Mouse (Mus musculus): ENCODE results near the gene Agtpbp1. TPM values are rescaled to one million over a fixed set of nuclear protein-coding genes. Genes with fewer than 3 reads are reported as not detected.
A peak's percentile ranks its signal among the peaks of the same experiment; 100 is the strongest.

The Agtpbp1 gene
- polyA plus RNA-seq, 1 experiment from 2014 or later, result 7.5 TPM

GRCm38 (mm10) chr13:59506450-59506849 is 78.6 kb downstream of the Agtpbp1 start:
- H3K27me3 ChIP-seq, result no peaks in the 10 kb centered on the region
- no peak for ATAC-seq (ENCODE audit: insufficient read depth)
- no peak overlapping the region for H3K27ac ChIP-seq (replicated peaks)
- WGBS (ENCODE audit: insufficient replicate concordance), result 62% methylated on average over 1 of the region's 1 CpGs
- peaks cover 18% of the 10 kb centered on the region for H3K36me3 ChIP-seq (replicated peaks)
- H3K4me2 ChIP-seq, result no peak overlapping the region
- peaks cover 4% of the 10 kb centered on the region; the same call in 1 of the 2 replicates for H3K4me1 ChIP-seq (replicated peaks)
- no peak overlapping the region for H3K9ac ChIP-seq
- no peaks in the 10 kb centered on the region for H3K9me3 ChIP-seq (replicated peaks)
- H3K4me3 ChIP-seq (replicated peaks), result no peak overlapping the region

- peaks cover 18% of the 10 kb centered on the region for H3K36me3 ChIP-seq (replicated peaks)
- no peak overlapping the region for H3K9ac ChIP-seq
- WGBS (ENCODE audit: insufficient replicate concordance), result 82% methylated on average over 4 of the region's 4 CpGs
- peaks cover 4% of the 10 kb centered on the region; the same call in 1 of the 2 replicates for H3K4me1 ChIP-seq (replicated peaks)
- H3K27ac ChIP-seq (replicated peaks), result no peak overlapping the region
- H3K4me3 ChIP-seq (replicated peaks), result no peak overlapping the region
- H3K9me3 ChIP-seq (replicated peaks), result no peaks in the 10 kb centered on the region
- no peak overlapping the region for H3K4me2 ChIP-seq
- no peak for ATAC-seq (ENCODE audit: insufficient read depth)
- no peaks in the 10 kb centered on the region for H3K27me3 ChIP-seq
These were observed 79.2 kb downstream of the Agtpbp1 start for GRCm38 (mm10) chr13:59505867-59506266.

GRCm38 (mm10) chr13:59503581-59503980 is 81.4 kb downstream of the Agtpbp1 start:
- Histone ChIP-seq H3K36me3 (replicated peaks) (peaks cover 27% of the 10 kb centered on the region), H3K9ac (no peak overlapping the region), H3K4me3 (replicated peaks) (no peak overlapping the region), H3K4me2 (no peak overlapping the region), H3K27ac (replicated peaks) (no peak overlapping the region), H3K27me3 (no peaks in the 10 kb centered on the region), H3K9me3 (replicated peaks) (no peaks in the 10 kb centered on the region), H3K4me1 (replicated peaks) (peaks cover 2% of the 10 kb centered on the region; the same call in 1 of the 2 replicates)
- WGBS (ENCODE audit: insufficient replicate concordance), result 75% methylated on average over 4 of the region's 4 CpGs
- no peak for ATAC-seq (ENCODE audit: insufficient read depth)

GRCm38 (mm10) chr13:59499831-59500230 is 85.2 kb downstream of the Agtpbp1 start:
- no peaks in the 10 kb centered on the region for H3K27me3 ChIP-seq
- H3K27ac ChIP-seq (replicated peaks), result no peak overlapping the region
- H3K9ac ChIP-seq, result no peak overlapping the region
- no peak for ATAC-seq (ENCODE audit: insufficient read depth)
- H3K4me2 ChIP-seq, result no peak overlapping the region
- H3K4me1 ChIP-seq (replicated peaks), result peaks cover 11% of the 10 kb centered on the region; the same call in 1 of the 2 replicates
- WGBS (ENCODE audit: insufficient replicate concordance), result 74% methylated on average over 6 of the region's 6 CpGs
- H3K36me3 ChIP-seq (replicated peaks), result peaks cover 16% of the 10 kb centered on the region
- H3K9me3 ChIP-seq (replicated peaks), result no peaks in the 10 kb centered on the region
- no peak overlapping the region for H3K4me3 ChIP-seq (replicated peaks)

GRCm38 (mm10) chr13:59499374-59499773 is 85.7 kb downstream of the Agtpbp1 start:
- no peak overlapping the region for H3K4me2 ChIP-seq
- peaks cover 20% of the 10 kb centered on the region for H3K36me3 ChIP-seq (replicated peaks)
- no peak overlapping the region for H3K4me3 ChIP-seq (replicated peaks)
- H3K4me1 ChIP-seq (replicated peaks), result peaks cover 12% of the 10 kb centered on the region; the same call in 1 of the 2 replicates
- no peak for ATAC-seq (ENCODE audit: insufficient read depth)
- no peak overlapping the region for H3K27ac ChIP-seq (replicated peaks)
- H3K9me3 ChIP-seq (replicated peaks), result no peaks in the 10 kb centered on the region
- 84% methylated on average over 2 of the region's 2 CpGs for WGBS (ENCODE audit: insufficient replicate concordance)
- H3K27me3 ChIP-seq, result no peaks in the 10 kb centered on the region
- no peak overlapping the region for H3K9ac ChIP-seq

- no peaks in the 10 kb centered on the region for H3K9me3 ChIP-seq (replicated peaks)
- ATAC-seq (ENCODE audit: insufficient read depth), result no peak
- H3K27ac ChIP-seq (replicated peaks), result no peak overlapping the region
- WGBS (ENCODE audit: insufficient replicate concordance), result 69% methylated on average over 5 of the region's 5 CpGs
- H3K4me1 ChIP-seq (replicated peaks), result peaks cover 12% of the 10 kb centered on the region; the same call in 1 of the 2 replicates
- H3K36me3 ChIP-seq (replicated peaks), result peaks cover 24% of the 10 kb centered on the region
- H3K4me2 ChIP-seq, result no peak overlapping the region
- H3K9ac ChIP-seq, result no peak overlapping the region
- no peaks in the 10 kb centered on the region for H3K27me3 ChIP-seq
- H3K4me3 ChIP-seq (replicated peaks), result no peak overlapping the region
These were observed 86.8 kb downstream of the Agtpbp1 start for GRCm38 (mm10) chr13:59498191-59498590.

- Histone ChIP-seq H3K9ac (no peak overlapping the region), H3K4me2 (no peak overlapping the region), H3K27ac (replicated peaks) (no peak overlapping the region), H3K4me1 (replicated peaks) (peaks cover 12% of the 10 kb centered on the region), H3K9me3 (replicated peaks) (no peaks in the 10 kb centered on the region), H3K36me3 (replicated peaks) (peaks cover 24% of the 10 kb centered on the region), H3K4me3 (replicated peaks) (no peak overlapping the region), H3K27me3 (no peaks in the 10 kb centered on the region)
- no peak for ATAC-seq (ENCODE audit: insufficient read depth)
- 56% methylated on average over 8 of the region's 8 CpGs for WGBS (ENCODE audit: insufficient replicate concordance)
These were observed 89.2 kb downstream of the Agtpbp1 start for GRCm38 (mm10) chr13:59495839-59496238.

GRCm38 (mm10) chr13:59494619-59495262 is 90.3 kb downstream of the Agtpbp1 start:
- peaks cover 12% of the 10 kb centered on the region for H3K4me1 ChIP-seq (replicated peaks)
- no peak overlapping the region for H3K4me2 ChIP-seq
- ATAC-seq (ENCODE audit: insufficient read depth), result peak; percentile 42; the same call in 1 of the 2 replicates
- 74% methylated on average over 5 of the region's 5 CpGs for WGBS (ENCODE audit: insufficient replicate concordance)
- no peak overlapping the region for H3K27ac ChIP-seq (replicated peaks)
- H3K36me3 ChIP-seq (replicated peaks), result peaks cover 17% of the 10 kb centered on the region
- H3K27me3 ChIP-seq, result no peaks in the 10 kb centered on the region
- H3K9ac ChIP-seq, result no peak overlapping the region
- H3K9me3 ChIP-seq (replicated peaks), result no peaks in the 10 kb centered on the region
- H3K4me3 ChIP-seq (replicated peaks), result no peak overlapping the region

- Histone ChIP-seq H3K27me3 (no peaks in the 10 kb centered on the region), H3K9ac (no peak overlapping the region), H3K9me3 (replicated peaks) (no peaks in the 10 kb centered on the region), H3K36me3 (replicated peaks) (peaks cover 14% of the 10 kb centered on the region), H3K4me1 (replicated peaks) (peaks cover 10% of the 10 kb centered on the region; the same call in 1 of the 2 replicates), H3K4me2 (no peak overlapping the region), H3K27ac (replicated peaks) (no peak overlapping the region), H3K4me3 (replicated peaks) (no peak overlapping the region)
- 55% methylated on average over 4 of the region's 4 CpGs for WGBS (ENCODE audit: insufficient replicate concordance)
- ATAC-seq (ENCODE audit: insufficient read depth), result no peak
These were observed 94.3 kb downstream of the Agtpbp1 start for GRCm38 (mm10) chr13:59490726-59491125.

- ATAC-seq (ENCODE audit: insufficient read depth), result no peak
- no peak overlapping the region for H3K4me3 ChIP-seq (replicated peaks)
- H3K27ac ChIP-seq (replicated peaks), result no peak overlapping the region
- H3K4me1 ChIP-seq (replicated peaks), result peaks cover 7% of the 10 kb centered on the region; the same call in 1 of the 2 replicates
- H3K9me3 ChIP-seq (replicated peaks), result no peaks in the 10 kb centered on the region
- H3K27me3 ChIP-seq, result no peaks in the 10 kb centered on the region
- H3K4me2 ChIP-seq, result no peak overlapping the region
- WGBS (ENCODE audit: insufficient replicate concordance), result 41% methylated on average over 2 of the region's 2 CpGs
- H3K36me3 ChIP-seq (replicated peaks), result peaks cover 2% of the 10 kb centered on the region; the same call in 1 of the 2 replicates
- H3K9ac ChIP-seq, result no peak overlapping the region
These were observed 95.9 kb downstream of the Agtpbp1 start for GRCm38 (mm10) chr13:59489143-59489542.

GRCm38 (mm10) chr13:59487287-59487686 is 97.7 kb downstream of the Agtpbp1 start:
- no peak overlapping the region for H3K4me3 ChIP-seq (replicated peaks)
- ATAC-seq (ENCODE audit: insufficient read depth), result peak; percentile 74
- 79% methylated on average over 8 of the region's 8 CpGs for WGBS (ENCODE audit: insufficient replicate concordance)

More at GRCm38 (mm10) chr13:59487287-59487686, 97.7 kb downstream of the Agtpbp1 start:
- Histone ChIP-seq H3K9ac (no peak overlapping the region), H3K9me3 (replicated peaks) (no peaks in the 10 kb centered on the region), H3K27me3 (no peaks in the 10 kb centered on the region), H3K36me3 (replicated peaks) (no peaks in the 10 kb centered on the region), H3K27ac (replicated peaks) (no peak overlapping the region), H3K4me1 (replicated peaks) (peaks cover 10% of the 10 kb centered on the region; the same call in 1 of the 2 replicates), H3K4me2 (no peak overlapping the region)
